Mouse (Mus musculus) Patski (cell line): ENCODE data around the gene Eprs. TPM values are rescaled to one million over a fixed set of nuclear protein-coding genes. Genes with fewer than 3 reads are reported as not detected.

ENCODE experiments used
- ATAC-seq: fragments of 100-300 bp; one replicate; pipeline ENCODE4 v1.8.0; 2021
- CTCF ChIA-PET: fragments of 350-600 bp; sonication (Branson Sonifier 250); formaldehyde crosslinking; loops from one replicate; lab custom pipeline; 2022; ENCODE audit warnings: inconsistent platforms; lab: Charles Lee
- POLR2A ChIA-PET: fragments of 350-600 bp; sonication (Branson Sonifier 250); formaldehyde crosslinking; loops from one replicate; lab custom pipeline; 2022; ENCODE audit warnings: antibody characterized with exemption, inconsistent platforms; lab: Charles Lee
- DNase-seq: peaks from one replicate; pipeline ENCODE4 v3.0.0-alpha.2; 2011; ENCODE audit warnings: low read depth, low spot score
- H3K27me3 ChIP-seq: fragments of 371-371 bp; one replicate; pipeline ENCODE4 v1.5.1; 2021
- CTCF ChIP-seq: fragments of 100-300 bp; IDR thresholded peaks from one replicate; pipeline ENCODE4 v1.5.1; 2021
- in situ Hi-C: fragments of 300-500 bp; cut with MboI; formaldehyde crosslinking; loops from 3 replicates; pipeline ENCODE4 v1.11.1; 2018; ENCODE audit warnings: low pct_unique_long_range_greater_than_20kb, mixed read lengths
- polyA plus RNA-seq: library from polyadenylated mRNA; unstranded; gene quantifications from one replicate; pipeline ENCODE4 v1.2.3, GENCODE M21; 2021

Gene Eprs
- polyA plus RNA-seq, 1 experiment from 2014 or later = 153 TPM

DNA sequence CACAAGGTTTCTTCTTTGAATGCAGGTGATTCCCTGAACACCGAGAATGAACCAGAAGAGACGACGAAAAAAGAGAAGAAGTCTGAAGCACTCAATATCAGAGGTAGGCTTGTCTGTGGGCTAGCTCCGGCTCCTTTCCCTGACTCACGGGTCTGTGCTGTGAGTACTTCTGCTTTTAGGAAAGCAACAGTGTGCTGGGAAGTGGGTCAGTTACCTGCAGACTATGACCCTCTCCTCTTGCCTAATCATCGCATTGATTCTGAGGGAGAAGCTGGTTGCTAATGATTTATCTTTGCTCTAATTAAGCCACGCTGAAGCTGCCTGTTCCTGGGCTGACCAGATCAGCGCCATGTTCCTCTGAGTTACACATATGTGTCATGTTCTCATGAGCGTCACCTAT lies 93.5 kb downstream of the Eprs start:
- in situ Hi-C loops = no loop called here
- peaks cover 35% of the 10 kb centered on the region for H3K27me3 ChIP-seq
- no peak for ATAC-seq
- POLR2A ChIA-PET = no interaction called here
- DNase-seq = no peak
- TF ChIP-seq CTCF = no peak
- CTCF ChIA-PET = no interaction called here

GRCm38 (mm10) chr1:185460096-185460495 lies 97.3 kb downstream of the Eprs start:
- DNase-seq (no peak), ATAC-seq (no peak)
- TF ChIP-seq CTCF = no peak
- POLR2A ChIA-PET = no interaction called here
- CTCF ChIA-PET = no interaction called here
- in situ Hi-C loops = no loop called here
- peaks cover 19% of the 10 kb centered on the region for H3K27me3 ChIP-seq

GRCm38 (mm10) chr1:185462889-185463288 lies 100.0 kb downstream of the Eprs start:
- no peak for TF ChIP-seq CTCF
- DNase-seq (no peak), ATAC-seq (no peak)
- POLR2A ChIA-PET = no interaction called here
- peaks cover 9% of the 10 kb centered on the region for H3K27me3 ChIP-seq
- CTCF ChIA-PET = no interaction called here
- in situ Hi-C loops = no loop called here

- in situ Hi-C loops = no loop called here
Observed at GRCm38 (mm10) chr1:185469551-185470021, 106.7 kb downstream of the Eprs start.

GRCm38 (mm10) chr1:185472025-185472720 lies 109.3 kb downstream of the Eprs start:
- no peak for TF ChIP-seq CTCF
- no peak for DNase-seq
- ChIA-PET CTCF (no interaction called here), POLR2A (no interaction called here)
- ATAC-seq = no peak
- H3K27me3 ChIP-seq = no peaks in the 10 kb centered on the region
- in situ Hi-C loops = no loop called here

More at GRCm38 (mm10) chr1:185469551-185470021, 106.7 kb downstream of the Eprs start:
- ATAC-seq (no peak), DNase-seq (no peak)
- peaks cover 9% of the 10 kb centered on the region for H3K27me3 ChIP-seq
- no peak for TF ChIP-seq CTCF
- ChIA-PET POLR2A (no interaction called here), CTCF (no interaction called here)

GRCm38 (mm10) chr1:185472730-185473129 lies 109.9 kb downstream of the Eprs start:
- no peaks in the 10 kb centered on the region for H3K27me3 ChIP-seq
- no peak for TF ChIP-seq CTCF
- in situ Hi-C loops = no loop called here
- DNase-seq = no peak
- ChIA-PET POLR2A (no interaction called here), CTCF (no interaction called here)
- ATAC-seq = no peak

DNA sequence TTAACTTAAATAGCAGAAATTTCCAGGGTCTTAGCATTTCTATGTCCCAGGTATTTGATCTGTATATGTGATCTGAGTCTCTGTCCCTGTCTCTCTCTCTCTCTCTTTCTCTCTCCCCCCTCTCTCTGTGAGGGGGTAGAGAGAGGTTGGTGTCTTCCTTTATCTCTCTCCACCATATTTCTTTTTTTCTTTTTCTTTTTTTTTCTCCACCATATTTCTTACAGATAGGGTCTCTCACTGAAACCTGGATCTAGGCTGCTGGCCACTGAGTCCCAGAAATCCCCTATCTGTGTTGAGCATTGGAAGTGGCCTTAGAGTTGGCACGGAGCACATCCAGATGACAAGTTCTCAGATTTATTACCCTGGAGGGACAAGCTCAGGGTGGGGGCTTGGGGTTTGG lies 110.6 kb downstream of the Eprs start:
- ATAC-seq = no peak
- in situ Hi-C loops = no loop called here
- CTCF ChIA-PET = no interaction called here
- no peaks in the 10 kb centered on the region for H3K27me3 ChIP-seq
- no peak for TF ChIP-seq CTCF
- DNase-seq = no peak
- POLR2A ChIA-PET = no interaction called here

Other genes starting within 250 kb of the Eprs start
- 35.2 TPM for gene Rab3gap2, start 158.9 kb upstream of the Eprs start, polyA plus RNA-seq
- 64.7 TPM for gene Iars2, start 33.6 kb upstream of the Eprs start, polyA plus RNA-seq
- 72.8 TPM for gene Bpnt1, start 30.9 kb upstream of the Eprs start, polyA plus RNA-seq
- not detected for gene Slc30a10, start 91.8 kb downstream of the Eprs start, polyA plus RNA-seq